Mouse (Mus musculus): Measurements from ENCODE around the gene Dpysl4. TPM values are rescaled to one million over a fixed set of nuclear protein-coding genes. Genes with fewer than 3 reads are reported as not detected.

Gene Dpysl4
- polyA plus RNA-seq, 1 experiment from 2014 or later: 11.6 TPM

DNA sequence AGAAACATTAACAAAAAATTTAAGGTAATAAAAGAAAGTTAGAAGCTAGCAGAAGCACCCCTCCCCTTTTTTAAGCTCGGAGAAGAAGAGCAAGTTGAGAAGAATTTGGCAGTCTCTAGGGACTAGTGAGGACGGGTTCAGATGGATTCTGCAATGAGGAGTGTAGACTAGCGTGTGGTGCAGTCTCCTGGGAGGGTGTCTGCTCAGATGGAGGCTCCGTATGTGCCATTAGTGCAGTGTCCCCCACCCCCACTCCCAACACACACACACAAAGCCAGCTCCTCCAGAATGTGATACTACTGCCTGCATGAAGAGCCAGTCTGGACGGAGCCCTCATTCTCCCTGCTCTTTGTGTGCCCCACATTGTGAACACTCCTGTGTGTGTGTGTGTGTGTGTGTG, 4.6 kb upstream of the Dpysl4 start:
- 60% methylated on average over 5 of the region's 5 CpGs for WGBS
- peaks cover 8% of the 10 kb centered on the region; the same call in 1 of the 2 replicates for H3K4me1 ChIP-seq (ENCODE audit: control insufficient read depth, insufficient read depth, low read length)
- no peak overlapping the region for H3K4me2 ChIP-seq (ENCODE audit: low read depth, low read length)
- H3K9ac ChIP-seq (ENCODE audit: low read depth, low read length): no peak overlapping the region
- no peak overlapping the region for H3K27ac ChIP-seq (ENCODE audit: low read length)
- H3K4me3 ChIP-seq (ENCODE audit: low read length): no peak overlapping the region
- ATAC-seq: no peak
- H3K9me3 ChIP-seq (ENCODE audit: control insufficient read depth, low read length): peaks cover 3% of the 10 kb centered on the region; the same call in 1 of the 2 replicates
- H3K36me3 ChIP-seq (ENCODE audit: control insufficient read depth, insufficient read depth, low read length): no peaks in the 10 kb centered on the region
- peaks cover 12% of the 10 kb centered on the region for H3K27me3 ChIP-seq (replicated peaks; ENCODE audit: control insufficient read depth, insufficient read depth, low read length)

DNA sequence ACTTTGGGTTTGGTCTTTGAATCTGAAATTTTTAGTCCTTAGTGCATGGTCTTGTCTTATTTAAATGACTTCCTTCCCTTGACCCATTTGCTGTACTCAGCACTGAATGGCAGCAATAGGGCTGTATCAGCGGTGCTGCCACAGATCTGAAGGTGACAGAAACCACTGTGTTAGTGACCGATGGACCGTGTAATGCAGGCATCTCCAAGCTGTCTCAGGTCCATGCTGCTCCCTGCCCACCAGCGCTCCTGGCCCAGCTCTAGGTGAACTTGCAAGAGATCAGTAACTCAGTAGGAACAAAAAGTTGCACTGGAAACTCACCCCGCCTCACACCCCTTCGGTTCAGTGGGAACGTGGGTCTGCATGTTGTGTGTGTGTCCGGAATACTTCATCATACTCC, 3.5 kb upstream of the Dpysl4 start:
- peaks cover 7% of the 10 kb centered on the region; the same call in 1 of the 2 replicates for H3K4me1 ChIP-seq (ENCODE audit: control insufficient read depth, insufficient read depth, low read length)
- H3K4me3 ChIP-seq (ENCODE audit: low read length): no peak overlapping the region
- no peak overlapping the region for H3K4me2 ChIP-seq (ENCODE audit: low read depth, low read length)
- H3K27me3 ChIP-seq (replicated peaks; ENCODE audit: control insufficient read depth, insufficient read depth, low read length): peaks cover 21% of the 10 kb centered on the region
- no peaks in the 10 kb centered on the region for H3K36me3 ChIP-seq (ENCODE audit: control insufficient read depth, insufficient read depth, low read length)
- 81% methylated on average over 8 of the region's 8 CpGs for WGBS
- no peak overlapping the region for H3K27ac ChIP-seq (ENCODE audit: low read length)
- no peak for ATAC-seq
- H3K9ac ChIP-seq (ENCODE audit: low read depth, low read length): no peak overlapping the region
- peaks cover 3% of the 10 kb centered on the region; the same call in 1 of the 2 replicates for H3K9me3 ChIP-seq (ENCODE audit: control insufficient read depth, low read length)

DNA sequence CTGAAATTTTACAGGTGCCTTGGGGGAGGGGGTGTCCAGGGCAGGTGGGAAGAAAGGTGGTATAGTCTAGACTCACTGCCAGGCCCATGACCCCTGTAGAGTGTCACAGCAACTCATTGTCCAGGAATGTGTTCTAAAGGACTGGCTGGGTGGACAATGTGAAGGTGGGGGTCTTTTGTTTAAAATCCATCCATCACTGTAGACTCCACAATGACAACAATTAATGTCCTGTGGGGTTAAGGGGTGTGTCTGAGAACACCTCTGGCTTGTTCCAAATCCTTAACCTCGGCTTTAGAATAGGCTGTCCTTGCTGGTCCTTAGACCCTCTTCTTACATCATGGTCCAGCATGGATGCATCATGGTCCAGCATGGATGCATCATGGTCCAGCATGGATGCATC, 1.5 kb upstream of the Dpysl4 start:
- no peaks in the 10 kb centered on the region for H3K36me3 ChIP-seq (ENCODE audit: control insufficient read depth, insufficient read depth, low read length)
- WGBS: 71% methylated on average over 1 of the region's 1 CpGs
- no peak overlapping the region for H3K4me3 ChIP-seq (ENCODE audit: low read length)
- no peak overlapping the region for H3K9ac ChIP-seq (ENCODE audit: low read depth, low read length)
- H3K27me3 ChIP-seq (replicated peaks; ENCODE audit: control insufficient read depth, insufficient read depth, low read length): peaks cover 23% of the 10 kb centered on the region
- H3K27ac ChIP-seq (ENCODE audit: low read length): no peak overlapping the region
- H3K4me1 ChIP-seq (ENCODE audit: control insufficient read depth, insufficient read depth, low read length): 0 out of 2 replicates have a peak, but pooled peaks cover 2% of the 10 kb centered on the region
- H3K4me2 ChIP-seq (ENCODE audit: low read depth, low read length): no peak overlapping the region
- H3K9me3 ChIP-seq (ENCODE audit: control insufficient read depth, low read length): peaks cover 3% of the 10 kb centered on the region; the same call in 1 of the 2 replicates
- no peak for ATAC-seq

DNA sequence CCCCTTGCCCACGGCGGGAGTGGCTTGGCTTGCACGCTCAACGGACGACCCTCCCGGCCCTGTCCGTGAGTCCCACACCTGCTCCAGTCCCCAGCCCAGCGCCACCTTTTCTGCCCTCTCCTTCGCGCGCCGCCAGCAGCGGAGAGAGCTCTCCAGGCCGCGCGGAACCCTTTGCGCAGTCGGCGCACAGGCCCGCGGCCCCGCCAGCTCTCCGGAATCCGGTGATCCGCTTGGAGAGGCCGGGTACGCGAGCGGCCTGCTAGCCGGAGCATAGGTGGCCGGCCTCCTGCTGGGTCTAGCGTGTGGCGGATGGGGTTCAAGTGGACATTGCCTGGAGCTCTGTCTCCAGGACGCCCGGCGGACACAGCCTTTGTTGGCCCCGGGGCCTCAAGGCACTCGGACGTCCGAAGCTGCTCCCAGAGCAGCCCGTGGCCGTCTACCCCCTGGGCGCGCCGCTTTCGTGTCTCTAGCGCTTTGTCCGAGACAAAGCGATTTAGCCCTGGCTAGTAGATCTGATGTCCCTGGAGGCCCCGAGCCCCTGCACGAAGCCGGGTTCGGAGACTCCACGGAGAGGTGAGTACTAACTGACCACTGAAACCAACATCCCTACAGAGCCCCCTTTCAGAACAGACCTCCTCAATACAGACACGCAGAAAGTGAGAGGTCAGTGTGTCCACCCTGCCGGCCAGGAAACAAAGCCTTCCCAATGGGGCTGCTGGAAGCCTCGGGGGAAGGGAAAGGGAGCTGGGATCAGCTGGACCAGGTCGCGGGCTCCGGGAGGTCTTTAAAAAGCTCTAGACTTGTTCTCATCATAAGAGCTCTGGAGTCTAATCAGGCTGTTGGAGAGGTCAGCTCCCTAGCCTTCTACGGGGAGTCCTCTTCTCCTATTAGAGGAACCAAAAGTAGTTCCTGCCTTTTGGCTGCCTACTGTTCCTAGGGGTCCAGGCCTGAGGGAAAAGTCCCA, 676 bp downstream of the Dpysl4 start:
- peaks cover 23% of the 10 kb centered on the region for H3K27me3 ChIP-seq (replicated peaks; ENCODE audit: control insufficient read depth, insufficient read depth, low read length)
- ATAC-seq: peak; percentile 77
- no peaks in the 10 kb centered on the region for H3K9me3 ChIP-seq (ENCODE audit: control insufficient read depth, low read length)
- no peaks in the 10 kb centered on the region for H3K36me3 ChIP-seq (ENCODE audit: control insufficient read depth, insufficient read depth, low read length)
- peak overlapping the region; percentile 80 for H3K4me2 ChIP-seq (ENCODE audit: low read depth, low read length)
- peak overlapping the region; percentile 64 for H3K4me3 ChIP-seq (ENCODE audit: low read length)
- WGBS: 3% methylated on average over 61 of the region's 61 CpGs
- peak overlapping the region; percentile 74 for H3K9ac ChIP-seq (ENCODE audit: low read depth, low read length)
- 0 out of 2 replicates have a peak, but pooled peaks cover 2% of the 10 kb centered on the region for H3K4me1 ChIP-seq (ENCODE audit: control insufficient read depth, insufficient read depth, low read length)
- no peak overlapping the region for H3K27ac ChIP-seq (ENCODE audit: low read length)

- no peaks in the 10 kb centered on the region for H3K9me3 ChIP-seq (ENCODE audit: control insufficient read depth, low read length)
- peaks cover 23% of the 10 kb centered on the region for H3K27me3 ChIP-seq (replicated peaks; ENCODE audit: control insufficient read depth, insufficient read depth, low read length)
- 0 out of 2 replicates have a peak, but pooled peaks cover 2% of the 10 kb centered on the region for H3K4me1 ChIP-seq (ENCODE audit: control insufficient read depth, insufficient read depth, low read length)
- no peak for ATAC-seq
- H3K9ac ChIP-seq (ENCODE audit: low read depth, low read length): no peak overlapping the region
- 56% methylated on average over 2 of the region's 2 CpGs for WGBS
- no peak overlapping the region for H3K4me2 ChIP-seq (ENCODE audit: low read depth, low read length)
- H3K36me3 ChIP-seq (ENCODE audit: control insufficient read depth, insufficient read depth, low read length): no peaks in the 10 kb centered on the region
- no peak overlapping the region for H3K27ac ChIP-seq (ENCODE audit: low read length)
- H3K4me3 ChIP-seq (ENCODE audit: low read length): no peak overlapping the region
Observed at GRCm38 (mm10) chr7:139087801-139088200, 2.0 kb downstream of the Dpysl4 start.

DNA sequence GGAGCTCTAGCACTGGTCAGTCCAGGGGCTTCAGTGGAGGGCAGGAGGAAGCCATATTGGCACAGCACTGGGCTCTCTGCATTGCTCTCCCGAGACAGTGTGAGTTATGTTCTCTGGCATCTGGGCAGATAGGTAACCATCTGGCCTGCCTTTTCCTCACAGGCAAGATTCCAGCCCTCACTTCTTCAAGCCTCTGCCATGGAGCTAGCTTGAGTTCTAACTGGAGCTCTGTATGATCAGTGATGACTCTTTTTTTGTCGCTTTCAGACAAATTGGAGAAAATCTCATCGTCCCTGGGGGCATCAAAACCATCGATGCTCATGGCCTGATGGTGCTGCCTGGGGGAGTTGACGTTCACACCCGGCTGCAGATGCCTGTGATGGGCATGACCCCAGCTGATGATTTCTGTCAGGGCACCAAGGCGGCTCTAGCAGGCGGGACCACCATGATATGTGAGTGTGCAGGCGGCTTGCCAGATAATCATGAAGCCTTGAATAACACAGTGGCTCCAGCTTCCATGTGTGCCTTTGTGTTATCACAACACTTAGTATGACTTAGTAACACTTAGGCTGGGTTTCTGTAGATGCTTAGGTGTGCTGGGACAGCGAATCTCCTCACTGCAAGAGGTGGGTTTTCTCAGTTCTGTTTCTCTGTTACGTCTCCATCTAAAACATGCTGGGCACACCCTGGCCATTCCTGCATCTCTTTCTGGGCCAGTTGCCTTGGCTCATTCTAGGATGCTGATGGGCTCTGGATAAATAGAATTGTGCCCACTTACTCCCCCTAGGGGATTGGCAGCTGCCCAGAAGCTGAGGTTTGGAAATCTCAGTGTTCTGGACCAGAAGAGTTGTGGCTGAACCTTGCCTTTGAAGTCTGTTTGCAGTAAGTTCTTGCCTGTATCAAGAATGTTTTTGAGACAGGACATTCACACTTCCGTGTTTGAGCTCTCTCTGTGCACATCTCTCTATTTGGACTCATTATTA, 4.4 kb downstream of the Dpysl4 start:
- no peak for ATAC-seq
- no peak overlapping the region for H3K4me3 ChIP-seq (ENCODE audit: low read length)

GRCm38 (mm10) chr7:139091681-139092080, 5.9 kb downstream of the Dpysl4 start:
- no peaks in the 10 kb centered on the region for H3K9me3 ChIP-seq (ENCODE audit: control insufficient read depth, low read length)
- H3K27me3 ChIP-seq (replicated peaks; ENCODE audit: control insufficient read depth, insufficient read depth, low read length): peaks cover 6% of the 10 kb centered on the region; the same call in 1 of the 2 replicates
- no peaks in the 10 kb centered on the region for H3K36me3 ChIP-seq (ENCODE audit: control insufficient read depth, insufficient read depth, low read length)
- no peak overlapping the region for H3K27ac ChIP-seq (ENCODE audit: low read length)
- 89% methylated on average over 9 of the region's 9 CpGs for WGBS
- no peak overlapping the region for H3K4me2 ChIP-seq (ENCODE audit: low read depth, low read length)
- H3K4me1 ChIP-seq (ENCODE audit: control insufficient read depth, insufficient read depth, low read length): no peaks in the 10 kb centered on the region
- no peak overlapping the region for H3K9ac ChIP-seq (ENCODE audit: low read depth, low read length)
- no peak for ATAC-seq
- no peak overlapping the region for H3K4me3 ChIP-seq (ENCODE audit: low read length)

More for the DNA sequence above, 4.4 kb downstream of the Dpysl4 start:
- Histone ChIP-seq H3K27me3 (replicated peaks; ENCODE audit: control insufficient read depth, insufficient read depth, low read length) (peaks cover 19% of the 10 kb centered on the region), H3K9ac (ENCODE audit: low read depth, low read length) (no peak overlapping the region), H3K36me3 (ENCODE audit: control insufficient read depth, insufficient read depth, low read length) (no peaks in the 10 kb centered on the region), H3K27ac (ENCODE audit: low read length) (no peak overlapping the region), H3K4me2 (ENCODE audit: low read depth, low read length) (no peak overlapping the region), H3K4me1 (ENCODE audit: control insufficient read depth, insufficient read depth, low read length) (0 out of 2 replicates have a peak, but pooled peaks cover 2% of the 10 kb centered on the region), H3K9me3 (ENCODE audit: control insufficient read depth, low read length) (no peaks in the 10 kb centered on the region)
- WGBS: 82% methylated on average over 12 of the region's 12 CpGs

GRCm38 (mm10) chr7:139092676-139093075, 6.9 kb downstream of the Dpysl4 start:
- WGBS: 86% methylated on average over 5 of the region's 5 CpGs

GRCm38 (mm10) chr7:139093124-139093523, 7.3 kb downstream of the Dpysl4 start:
- Histone ChIP-seq H3K27ac (ENCODE audit: low read length) (no peak overlapping the region), H3K9me3 (ENCODE audit: control insufficient read depth, low read length) (no peaks in the 10 kb centered on the region), H3K4me1 (ENCODE audit: control insufficient read depth, insufficient read depth, low read length) (no peaks in the 10 kb centered on the region), H3K4me3 (ENCODE audit: low read length) (no peak overlapping the region), H3K27me3 (replicated peaks; ENCODE audit: control insufficient read depth, insufficient read depth, low read length) (no peaks in the 10 kb centered on the region), H3K4me2 (ENCODE audit: low read depth, low read length) (no peak overlapping the region), H3K9ac (ENCODE audit: low read depth, low read length) (no peak overlapping the region), H3K36me3 (ENCODE audit: control insufficient read depth, insufficient read depth, low read length) (no peaks in the 10 kb centered on the region)
- ATAC-seq: no peak
- 77% methylated on average over 5 of the region's 5 CpGs for WGBS

More at GRCm38 (mm10) chr7:139092676-139093075, 6.9 kb downstream of the Dpysl4 start:
- H3K36me3 ChIP-seq (ENCODE audit: control insufficient read depth, insufficient read depth, low read length): no peaks in the 10 kb centered on the region
- no peaks in the 10 kb centered on the region for H3K9me3 ChIP-seq (ENCODE audit: control insufficient read depth, low read length)
- no peaks in the 10 kb centered on the region for H3K27me3 ChIP-seq (replicated peaks; ENCODE audit: control insufficient read depth, insufficient read depth, low read length)
- no peaks in the 10 kb centered on the region for H3K4me1 ChIP-seq (ENCODE audit: control insufficient read depth, insufficient read depth, low read length)
- no peak overlapping the region for H3K4me2 ChIP-seq (ENCODE audit: low read depth, low read length)
- H3K9ac ChIP-seq (ENCODE audit: low read depth, low read length): no peak overlapping the region
- H3K27ac ChIP-seq (ENCODE audit: low read length): no peak overlapping the region
- H3K4me3 ChIP-seq (ENCODE audit: low read length): no peak overlapping the region
- no peak for ATAC-seq
